Mouse (Mus musculus) effector memory CD4-positive, alpha-beta T cell, adult 5 months (primary cell): ENCODE measurements around the gene Bptf. TPM values are rescaled to one million over a fixed set of nuclear protein-coding genes. Genes with fewer than 3 reads are reported as not detected.

Experiments used
- polyA plus RNA-seq: library from polyadenylated mRNA; unstranded; fragments of 100-300 nt; shearing (Covaris generic); gene quantifications from one replicate; pipeline ENCODE4 v1.2.1, GENCODE M21; 2017

Gene Bptf
- 16.8 TPM for polyA plus RNA-seq

GRCm38 (mm10) chr11:107131749-107132421, at the start of gene Bptf:
Bptf (minus strand) TSS chr11:107132127.

GRCm38 (mm10) chr11:107025411-107026321, 106.3 kb downstream of the Bptf start, which contains the start of gene 1810010H24Rik:
1810010H24Rik (plus strand) TSS chr11:107025681.

DNA sequence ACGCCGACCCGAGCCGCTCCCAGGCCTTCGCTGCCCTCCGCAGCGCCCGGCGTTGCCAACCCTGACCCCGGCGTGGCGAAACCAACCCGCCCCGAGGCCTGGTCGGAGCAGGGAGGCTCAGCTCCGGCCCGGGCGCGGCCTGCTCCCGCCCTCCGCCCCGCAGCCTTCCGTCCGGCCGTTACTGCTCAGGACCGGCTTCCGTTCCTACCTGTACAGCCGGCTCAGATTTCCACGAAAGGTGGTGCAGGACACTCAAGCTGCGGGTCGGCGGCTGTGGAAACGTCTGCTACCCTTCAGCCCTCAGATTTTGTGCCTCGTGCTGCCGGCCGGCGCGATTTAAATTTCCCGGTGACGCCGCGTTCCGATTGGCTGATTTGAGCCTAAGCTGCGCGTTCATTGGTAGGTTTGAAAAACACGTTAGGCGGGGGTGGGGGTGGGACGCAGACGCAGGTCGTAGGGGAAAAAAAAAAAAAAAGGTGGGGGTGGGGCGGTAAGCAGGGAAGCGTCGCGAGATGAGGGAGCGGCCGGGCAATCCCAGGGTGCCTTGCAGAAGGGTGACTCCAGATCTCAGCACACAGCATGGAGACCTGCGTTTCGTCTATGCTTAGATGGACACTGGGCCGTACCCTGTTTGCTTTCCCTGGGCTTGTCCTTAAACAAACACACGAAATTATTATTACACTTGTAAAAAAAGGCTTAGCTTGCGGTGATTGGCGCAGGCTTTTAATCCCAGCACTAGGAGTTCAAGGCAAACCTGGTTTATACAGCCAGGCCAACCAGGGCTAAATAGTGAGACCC, 132.6 kb downstream of the Bptf start, which contains the start of gene Kpna2:
TSS of gene Kpna2 (minus strand) at position 391 of the 798 bp plus-strand sequence.

Other genes with a start within 250 kb of the Bptf start
- 25.2 TPM for gene Smurf2, start 211.4 kb downstream of the Bptf start, polyA plus RNA-seq
- 57.9 TPM for gene Kpna2, start 132.6 kb downstream of the Bptf start, polyA plus RNA-seq
- 0.57 TPM for gene 1810010H24Rik, start 106.4 kb downstream of the Bptf start, polyA plus RNA-seq
- 36.5 TPM for gene Nol11, start 57.3 kb upstream of the Bptf start, polyA plus RNA-seq